Mouse (Mus musculus): ENCODE results near the gene Ntsr1. TPM values are rescaled to one million over a fixed set of nuclear protein-coding genes. Genes with fewer than 3 reads are reported as not detected.

Ntsr1 gene
- total and polyA plus RNA-seq, 3 experiments, result not detected

GRCm38 (mm10) chr2:180500726-180501125 lies 950 bp downstream of the Ntsr1 start:
- Histone ChIP-seq H3K9ac (ENCODE audit: control insufficient read depth, low read depth, low read length, poor library complexity, severe bottlenecking) (no peak overlapping the region), H3K27ac (ENCODE audit: control insufficient read depth, low read depth, low read length) (no peak overlapping the region), H3K27me3 (ENCODE audit: control insufficient read depth in 1 of 2, insufficient read depth in 2 of 2, low read length in 2 of 2) (peaks cover 0 to 1% of the 10 kb centered on the region in 2 experiments; a peak in 1 of 4 replicates), H3K4me3 (ENCODE audit: control insufficient read depth in 1 of 2, insufficient read depth in 1 of 2, low read depth in 2 of 2, low read length in 2 of 2) (no peak overlapping the region), H3K9me3 (replicated peaks; ENCODE audit: insufficient read depth, low read length) (no peaks in the 10 kb centered on the region), H3K79me2 (ENCODE audit: control insufficient read depth, insufficient read depth, low read length, poor library complexity) (no peaks in the 10 kb centered on the region), H3K4me1 (ENCODE audit: control insufficient read depth in 1 of 2, insufficient read depth in 2 of 2, low read length in 2 of 2) (no peaks in the 10 kb centered on the region), H3K36me3 (ENCODE audit: control insufficient read depth in 1 of 2, insufficient read depth in 2 of 2, low read length in 2 of 2) (no peaks in the 10 kb centered on the region)
- no peak for DNase-seq (ENCODE audit: low read depth, low spot score)
- TF ChIP-seq ZC3H11A (IDR thresholded peaks at IDR 0.05; ENCODE audit: low read depth, low read length), result no peak
- TF ChIP-seq POLR2A (IDR thresholded peaks at IDR 0.05; ENCODE audit: control insufficient read depth in 1 of 2, insufficient read depth in 1 of 2, low read depth in 1 of 2, low read length in 2 of 2, poor library complexity in 1 of 2), result no peak
- no peak for TF ChIP-seq MAX (IDR thresholded peaks at IDR 0.05; ENCODE audit: low read length)
- TF ChIP-seq MEF2A (IDR thresholded peaks at IDR 0.05; ENCODE audit: extremely low read depth, insufficient replicate concordance, low read depth, low read length, poor library complexity, severe bottlenecking), result no peak
- no peak for TF ChIP-seq RAD21 (IDR thresholded peaks at IDR 0.05; ENCODE audit: low read depth, low read length)
- TF ChIP-seq TAL1 (IDR thresholded peaks at IDR 0.05; ENCODE audit: low read length), result no peak
- no peak for TF ChIP-seq POLR2AphosphoS2 (IDR thresholded peaks at IDR 0.05; ENCODE audit: low read length)
- no peak for TF ChIP-seq SMC3 (IDR thresholded peaks at IDR 0.05; ENCODE audit: low read depth, low read length)
- no peak for TF ChIP-seq CTCF (IDR thresholded peaks at IDR 0.05 in 2 of 3, conservative IDR thresholded peaks at IDR 0.05 in 1 of 3; ENCODE audit: control insufficient read depth in 1 of 3, insufficient read depth in 1 of 3, low read depth in 2 of 3, low read length in 3 of 3, poor library complexity in 1 of 3, severe bottlenecking in 1 of 3)
- no peak for TF ChIP-seq GATA1 (IDR thresholded peaks at IDR 0.05; ENCODE audit: low read depth, low read length)
- TF ChIP-seq TBP (IDR thresholded peaks at IDR 0.05; ENCODE audit: low read depth, low read length), result no peak
- no peak for TF ChIP-seq MYB (IDR thresholded peaks at IDR 0.05; ENCODE audit: low read depth, low read length)
- TF ChIP-seq MYC (IDR thresholded peaks at IDR 0.05; ENCODE audit: low read depth, low read length), result no peak
- no peak for TF ChIP-seq CHD1 (IDR thresholded peaks at IDR 0.05; ENCODE audit: low read depth, low read length)
- TF ChIP-seq POLR2AphosphoS5 (IDR thresholded peaks at IDR 0.05; ENCODE audit: borderline replicate concordance, low read depth, low read length), result no peak
- no peak for TF ChIP-seq USF2 (IDR thresholded peaks at IDR 0.05; ENCODE audit: borderline replicate concordance in 1 of 2, insufficient read depth in 1 of 2, low read depth in 1 of 2, low read length in 2 of 2)
- no peak for TF ChIP-seq ZNF384 (IDR thresholded peaks at IDR 0.05; ENCODE audit: low read depth, low read length)

GRCm38 (mm10) chr2:180501217-180501967 lies 1.6 kb downstream of the Ntsr1 start:
- H3K36me3 ChIP-seq (ENCODE audit: control insufficient read depth in 1 of 2, insufficient read depth in 2 of 2, low read length in 2 of 2), result no peaks in the 10 kb centered on the region
- no peak overlapping the region for H3K4me3 ChIP-seq (ENCODE audit: control insufficient read depth in 1 of 2, insufficient read depth in 1 of 2, low read depth in 2 of 2, low read length in 2 of 2)
- no peak overlapping the region for H3K27ac ChIP-seq (ENCODE audit: control insufficient read depth, low read depth, low read length)
- no peak for TF ChIP-seq BHLHE40 (IDR thresholded peaks at IDR 0.05; ENCODE audit: borderline replicate concordance, low read depth, low read length)
- no peak for TF ChIP-seq POLR2AphosphoS5 (IDR thresholded peaks at IDR 0.05; ENCODE audit: borderline replicate concordance, low read depth, low read length)
- TF ChIP-seq SMC3 (IDR thresholded peaks at IDR 0.05; ENCODE audit: low read depth, low read length), result no peak
- H3K27me3 ChIP-seq (ENCODE audit: control insufficient read depth in 1 of 2, insufficient read depth in 2 of 2, low read length in 2 of 2), result no peaks in the 10 kb centered on the region
- no peaks in the 10 kb centered on the region for H3K4me1 ChIP-seq (ENCODE audit: control insufficient read depth in 1 of 2, insufficient read depth in 2 of 2, low read length in 2 of 2)
- DNase-seq (ENCODE audit: low read depth, low spot score), result no peak
- no peaks in the 10 kb centered on the region for H3K9me3 ChIP-seq (replicated peaks; ENCODE audit: insufficient read depth, low read length)
- H3K79me2 ChIP-seq (ENCODE audit: control insufficient read depth, insufficient read depth, low read length, poor library complexity), result no peaks in the 10 kb centered on the region
- no peak overlapping the region for H3K9ac ChIP-seq (ENCODE audit: control insufficient read depth, low read depth, low read length, poor library complexity, severe bottlenecking)
